Mouse (Mus musculus) heart, embryonic 12.5 days (tissue): ENCODE results near the gene 4921524J17Rik. TPM values are rescaled to one million over a fixed set of nuclear protein-coding genes. Genes with fewer than 3 reads are reported as not detected.

Experiments
- ATAC-seq: fragments of 200-750 bp; cut with Nextera tagmentation; 2 replicates; pipeline ENCODE4 v1.8.0; 2017; ENCODE audit warnings: moderate TSS enrichment, moderate library complexity; ENCODE audit not compliant: insufficient number of reproducible peaks, low FRiP score
- H3K27ac ChIP-seq: fragments of 300-500 bp; sonication (generic); 2 replicates; pipeline ENCODE4 v1.5.1; 2016; ENCODE audit warnings: mild to moderate bottlenecking, moderate library complexity; ENCODE audit not compliant: poor library complexity, severe bottlenecking
- H3K27me3 ChIP-seq: fragments of 300-500 bp; sonication (generic); replicated peaks from 2 replicates; pipeline ENCODE4 v1.6.1; 2016; ENCODE audit warnings: mild to moderate bottlenecking, moderate library complexity
- H3K36me3 ChIP-seq: fragments of 300-500 bp; sonication (generic); 2 replicates; pipeline ENCODE4 v1.6.1; 2016; ENCODE audit warnings: mild to moderate bottlenecking, moderate library complexity
- H3K4me1 ChIP-seq: fragments of 300-500 bp; sonication (generic); replicated peaks from 2 replicates; pipeline ENCODE4 v1.6.1; 2016; ENCODE audit warnings: mild to moderate bottlenecking
- H3K4me2 ChIP-seq: fragments of 300-500 bp; sonication (generic); 2 replicates; pipeline ENCODE4 v1.6.1; 2016; ENCODE audit warnings: mild to moderate bottlenecking, moderate library complexity
- H3K4me3 ChIP-seq: fragments of 300-500 bp; sonication (generic); 2 replicates; pipeline ENCODE4 v1.5.1; 2016; ENCODE audit warnings: mild to moderate bottlenecking
- H3K9ac ChIP-seq: fragments of 300-500 bp; sonication (generic); 2 replicates; pipeline ENCODE4 v1.6.1; 2016; ENCODE audit warnings: mild to moderate bottlenecking, moderate library complexity
- H3K9me3 ChIP-seq: fragments of 300-500 bp; sonication (generic); replicated peaks from 2 replicates; pipeline ENCODE4 v1.6.1; 2016; ENCODE audit warnings: mild to moderate bottlenecking, moderate library complexity
- WGBS: fragments of 180-500 bp; shearing (Covaris S2); methylation state at CpG from one replicate; pipeline ENCODE4 v1.1.7; 2016; 5-methylcytosine and 5-hydroxymethylcytosine counted together
- polyA plus RNA-seq: library from polyadenylated mRNA; unstranded; fragments of >200 nt; fragmentation: Nextera tagmentation; extraction: Ambion mirVana; gene quantifications from 2 replicates; pipeline ENCODE4 v1.2.1, GENCODE M21; 2016

Gene 4921524J17Rik
- polyA plus RNA-seq, 1 experiment from 2014 or later, result 69.5 TPM

- ATAC-seq, result no peak
- Histone ChIP-seq H3K27me3 (no peaks in the 10 kb centered on the region), H3K9ac (peak overlapping the region; percentile 84), H3K9me3 (no peaks in the 10 kb centered on the region), H3K4me1 (peaks cover 45% of the 10 kb centered on the region), H3K4me3 (peak overlapping the region; percentile 62), H3K4me2 (peak overlapping the region; percentile 81), H3K27ac (peak overlapping the region; percentile 61), H3K36me3 (peaks cover 31% of the 10 kb centered on the region)
- WGBS, result 48% methylated on average over 4 of the region's 4 CpGs
These were observed 70.4 kb downstream of the 4921524J17Rik start for GRCm38 (mm10) chr8:85362211-85362610.

Other genes with a start within 250 kb of the 4921524J17Rik start
- not detected in 2 replicates for gene Olfr371, start 206.8 kb downstream of the 4921524J17Rik start, polyA plus RNA-seq
- 68.1 and 71.0 TPM in 2 replicates for gene Orc6, start 133.2 kb downstream of the 4921524J17Rik start, polyA plus RNA-seq
- 118 and 124 TPM in 2 replicates for gene Vps35, start 133.0 kb downstream of the 4921524J17Rik start, polyA plus RNA-seq
- 211 and 224 TPM in 2 replicates for gene Mylk3, start 46.5 kb downstream of the 4921524J17Rik start, polyA plus RNA-seq
- 10.3 and 11.7 TPM in 2 replicates for gene Gpt2, start 59.7 kb upstream of the 4921524J17Rik start, polyA plus RNA-seq
- 152 and 154 TPM in 2 replicates for gene Dnaja2, start 122.5 kb upstream of the 4921524J17Rik start, polyA plus RNA-seq